Mouse (Mus musculus) T-cell, adult 66 days (primary cell): Measurements from ENCODE around the gene Rmi2. TPM values are rescaled to one million over a fixed set of nuclear protein-coding genes. Genes with fewer than 3 reads are reported as not detected.

Source experiments
- total RNA-seq, 2 experiments: library from RNA; stranded (reverse); gene quantifications; 3 replicates in 1 of 2; 4 replicates in 1 of 2; pipeline ENCODE4 v1.2.4; 2023

Gene Rmi2
- total RNA-seq = 1 to 10 TPM; 8.1 to 8.7 TPM

DNA sequence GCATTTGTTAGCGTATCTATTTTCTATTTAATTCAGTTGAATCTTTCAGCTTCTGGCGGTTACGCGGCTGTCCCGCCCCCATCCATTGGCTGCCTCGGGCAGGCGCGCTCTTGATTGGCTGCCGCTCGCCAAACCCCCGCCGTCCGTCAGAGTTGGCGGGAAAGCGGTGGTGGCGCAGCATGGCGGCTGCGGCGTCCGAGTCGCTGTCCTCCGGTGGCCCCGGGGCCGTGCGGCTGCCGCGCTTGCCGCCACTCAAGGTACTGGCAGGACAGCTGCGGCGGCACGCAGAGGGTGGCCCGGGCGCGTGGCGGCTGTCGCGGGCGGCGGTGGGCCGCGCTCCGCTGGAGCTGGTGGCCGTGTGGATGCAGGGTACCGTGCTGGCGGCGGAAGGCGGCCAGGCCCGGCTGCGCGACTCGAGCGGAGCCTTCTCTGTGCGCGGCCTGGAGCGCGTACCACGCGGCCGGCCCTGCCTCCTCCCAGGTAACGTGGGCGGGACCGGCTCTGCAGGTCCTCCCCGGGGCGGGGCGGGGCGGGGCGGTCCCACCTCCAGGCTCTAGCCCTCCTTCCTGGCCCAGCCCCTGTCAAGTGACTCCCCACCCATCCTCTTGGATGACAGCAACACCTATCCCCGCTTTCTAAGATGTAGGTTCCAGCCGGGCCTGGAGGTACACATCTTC is at the start of gene Rmi2:
Gene Rmi2, plus strand, starts transcription at position 149 of the 677 bp plus-strand sequence.

DNA sequence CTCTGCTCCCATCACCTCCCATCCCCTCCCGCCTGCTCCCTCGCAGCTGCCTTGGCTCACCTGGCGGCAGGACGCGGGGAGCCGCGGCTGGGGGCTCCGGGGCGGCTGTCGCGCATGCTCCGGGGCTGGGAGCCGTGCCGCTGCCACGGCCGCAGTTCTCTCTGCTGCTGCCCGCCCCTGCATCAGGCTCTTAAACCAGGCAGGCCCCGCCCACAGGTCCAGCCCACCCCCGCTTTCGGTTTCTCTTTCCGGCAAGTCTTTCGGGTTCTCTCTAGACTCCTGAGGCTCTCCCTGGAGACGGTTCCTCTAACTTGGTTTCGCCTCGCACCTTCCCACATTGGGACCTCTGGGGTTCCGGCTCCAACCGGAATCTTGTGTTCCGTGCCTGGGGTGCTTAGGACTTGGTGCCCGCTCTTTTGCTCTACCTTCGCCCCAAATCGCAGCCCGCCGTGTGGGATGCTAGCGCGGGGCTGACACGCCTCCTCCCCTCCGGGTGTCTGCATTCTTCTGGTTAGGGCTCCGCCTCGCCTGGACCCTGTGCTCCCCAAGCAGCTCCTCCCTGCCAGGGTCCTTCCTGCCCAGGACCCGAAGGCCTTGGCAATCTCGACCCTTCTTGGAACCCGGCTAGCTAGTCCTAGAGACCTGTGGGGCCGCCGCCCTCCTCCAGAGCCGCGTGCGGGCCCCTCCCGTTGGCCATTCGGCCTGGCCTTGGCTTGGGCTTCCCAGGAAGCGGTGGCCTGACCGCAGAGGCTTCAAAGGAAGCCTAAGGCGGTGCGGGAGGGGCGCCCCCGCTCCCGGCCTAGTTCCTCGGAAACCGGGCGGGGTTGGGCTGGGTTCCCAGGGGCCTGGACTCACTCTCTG is 49.3 kb upstream of the Rmi2 start, which contains the start of gene Socs1:
Gene Socs1, minus strand, starts transcription at position 166 of the 861 bp plus-strand sequence.

DNA sequence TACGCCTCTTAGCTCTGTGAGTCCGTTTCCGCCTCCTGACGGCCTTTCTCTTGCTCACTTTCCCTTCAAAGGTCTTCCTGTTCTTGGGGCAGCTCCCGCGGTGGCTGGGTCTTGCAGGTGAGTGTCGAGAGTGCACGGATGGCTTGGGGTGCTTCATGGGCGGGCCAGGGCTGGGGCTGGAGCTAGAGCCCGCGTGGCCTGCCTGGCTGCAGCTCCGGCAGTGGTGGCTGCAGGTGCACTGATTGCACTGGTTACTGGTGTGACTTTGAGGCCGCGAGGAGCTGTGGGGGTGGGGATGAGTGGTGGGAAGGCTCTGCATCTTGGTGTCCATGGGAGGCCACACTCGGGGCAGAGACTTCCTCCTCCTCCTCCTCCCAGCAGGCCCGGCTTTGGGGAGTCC is 46.6 kb upstream of the Rmi2 start, which contains the start of gene Tnp2:
Gene Tnp2, minus strand, starts transcription at position 390 of the 400 bp plus-strand sequence.

DNA sequence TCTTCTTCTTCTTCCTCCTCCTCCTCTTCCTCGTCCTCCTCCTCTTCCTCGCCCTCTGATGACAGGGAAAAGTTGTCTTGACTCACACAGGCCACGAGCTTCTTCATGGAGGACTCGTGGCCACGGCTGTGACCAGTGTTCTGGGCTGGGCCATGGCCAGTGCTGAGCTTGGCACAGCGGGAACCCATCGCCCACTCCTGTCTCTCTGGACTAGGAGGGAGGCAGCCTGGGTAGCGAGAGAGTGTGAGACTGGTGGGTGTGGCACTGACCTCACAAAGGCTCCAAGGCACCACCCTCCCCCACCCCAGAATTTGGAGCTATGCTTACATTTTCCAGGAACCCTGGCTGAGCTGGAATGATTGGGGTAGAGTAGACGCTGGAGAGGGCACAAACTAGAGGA is 44.2 kb upstream of the Rmi2 start, which contains the start of gene Prm3:
Gene Prm3, minus strand, starts transcription at position 213 of the 400 bp plus-strand sequence.

DNA sequence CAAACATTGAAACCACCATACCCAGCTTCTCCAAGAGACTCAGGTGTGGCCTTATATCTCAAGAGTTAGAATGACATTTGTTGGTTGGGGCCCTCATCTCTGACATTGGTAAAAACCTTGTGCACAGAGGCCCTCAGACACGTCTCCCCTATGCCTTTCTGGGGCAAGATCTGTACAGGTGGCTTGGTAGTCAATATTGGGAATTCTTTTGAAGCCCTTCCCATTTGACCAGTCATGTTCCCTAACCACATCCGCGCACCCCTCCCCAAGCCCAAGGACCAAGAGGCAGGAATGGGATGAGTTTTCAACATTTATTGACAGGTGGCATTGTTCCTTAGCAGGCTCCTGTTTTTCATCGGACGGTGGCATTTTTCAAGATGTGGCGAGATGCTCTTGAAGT is 38.8 kb upstream of the Rmi2 start, which contains the start of gene Prm2:
Gene Prm2, minus strand, starts transcription at position 101 of the 400 bp plus-strand sequence.

DNA sequence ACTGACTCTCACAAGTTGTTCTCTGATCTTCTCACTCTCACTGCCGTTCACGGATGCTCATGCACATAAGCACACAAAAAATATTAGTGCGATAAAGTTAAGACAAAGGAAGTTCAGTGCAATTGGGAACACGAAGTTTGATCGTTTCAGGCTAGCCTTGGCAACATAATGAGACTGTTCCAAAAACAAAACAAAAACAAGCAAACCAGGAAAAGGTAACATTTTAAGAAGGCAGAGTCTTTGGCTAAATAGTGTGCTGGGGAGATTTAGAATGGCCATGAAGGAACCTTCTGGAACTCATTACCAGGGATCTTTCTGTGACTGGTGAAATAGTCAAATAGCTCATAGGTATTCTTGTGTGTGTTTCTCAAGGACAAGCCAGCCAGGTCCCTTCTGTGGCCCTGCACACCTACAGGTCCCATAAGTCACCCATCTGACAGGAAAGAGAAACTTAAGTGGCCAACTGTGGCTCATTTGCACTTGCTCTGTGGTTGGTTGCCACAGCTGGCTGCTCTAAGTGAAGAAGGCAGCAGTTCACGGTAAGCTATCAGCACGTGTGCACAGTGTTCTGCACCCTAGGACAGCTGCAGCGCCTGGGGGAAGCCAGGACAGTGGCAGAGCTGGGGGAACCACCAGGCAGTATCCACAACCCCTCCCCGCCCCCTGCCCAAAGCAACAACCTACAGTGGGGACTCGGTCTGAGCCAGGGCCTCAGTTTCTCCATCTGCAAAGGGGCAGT is 28.9 kb upstream of the Rmi2 start, which contains the start of gene Prm1:
Gene Prm1, minus strand, starts transcription at position 51 of the 739 bp plus-strand sequence.

DNA sequence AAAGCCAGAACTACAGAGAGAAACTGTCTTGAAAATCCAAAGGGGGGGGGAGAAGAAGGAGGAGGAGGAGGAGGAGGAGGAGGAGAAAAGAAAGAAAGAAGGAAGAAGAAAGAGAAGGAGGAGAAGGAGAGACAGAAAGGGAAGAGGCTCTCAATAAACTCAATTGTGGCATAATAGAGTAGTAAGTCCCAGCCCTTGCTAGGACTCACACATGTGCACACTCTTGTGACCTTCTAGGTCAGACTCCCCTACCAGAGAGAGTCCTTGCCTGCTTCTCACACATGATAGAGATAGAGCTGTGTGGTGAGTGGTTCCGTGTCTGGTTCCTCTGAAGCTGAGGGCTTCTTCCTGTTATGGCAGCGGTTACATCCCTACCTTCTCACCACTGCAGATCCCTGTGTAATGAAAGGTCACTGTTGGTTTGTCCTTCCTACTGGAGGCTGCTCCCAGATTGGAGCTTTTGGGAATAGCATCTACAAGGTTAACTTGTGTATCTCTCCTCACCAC is 21.9 kb upstream of the Rmi2 start, which contains the start of gene Gm11172:
Gene Gm11172, plus strand, starts transcription at position 51 of the 507 bp plus-strand sequence.

Other genes starting within 250 kb of the Rmi2 start
- gene Socs1, start 49.5 kb upstream of the Rmi2 start, total RNA-seq = 10 to 100 TPM; 21.3 to 23.7 TPM
- not detected for gene Tnp2, start 46.4 kb upstream of the Rmi2 start, total RNA-seq
- not detected for gene Prm3, start 44.1 kb upstream of the Rmi2 start, total RNA-seq
- not detected for gene Prm2, start 38.9 kb upstream of the Rmi2 start, total RNA-seq
- gene Prm1, start 29.2 kb upstream of the Rmi2 start, total RNA-seq = not detected
- not detected for gene Gm11172, start 22.1 kb upstream of the Rmi2 start, total RNA-seq
- 1 to 10 TPM; 6.3 to 6.8 TPM for gene Snn, start 225.9 kb downstream of the Rmi2 start, total RNA-seq
- gene Litaf, start 231.1 kb downstream of the Rmi2 start, total RNA-seq = 10 to 100 TPM in 1 of 2 experiments, 1 to 10 TPM in 1; 4.4 to 10.7 TPM